Mouse (Mus musculus) ES-E14 (cell line): ENCODE results near the gene Mall.

ENCODE experiments used
- HCFC1 ChIP-seq: IDR thresholded peaks from 2 replicates; pipeline ENCODE4 v1.6.1; 2012; ENCODE audit warnings: low read length, inconsistent platforms, borderline replicate concordance; ENCODE audit not compliant: insufficient read depth
- ZC3H11A ChIP-seq: IDR thresholded peaks from 2 replicates; pipeline ENCODE4 v1.6.1; 2012; ENCODE audit warnings: low read depth, mild to moderate bottlenecking, inconsistent platforms, low read length, borderline replicate concordance
- ZNF384 ChIP-seq: IDR thresholded peaks from 2 replicates; pipeline ENCODE4 v1.6.1; 2012; ENCODE audit warnings: low read depth, low read length, inconsistent platforms

GRCm38 (mm10) chr2:127737885-127738284 is 8.2 kb upstream of the Mall start:
- no peak for TF ChIP-seq ZNF384
- TF ChIP-seq ZC3H11A: no peak
- TF ChIP-seq HCFC1: no peak
